Mouse (Mus musculus) bone marrow macrophage, adult 2 months (primary cell): ENCODE results near the gene E2f8.

ENCODE experiments used
- CTCF ChIP-seq: IDR thresholded peaks from 2 replicates; pipeline ENCODE4 v1.5.1; 2012; ENCODE audit warnings: low read depth, mild to moderate bottlenecking, low read length, moderate library complexity
- POLR2A ChIP-seq: IDR thresholded peaks from 2 replicates; pipeline ENCODE4 v1.6.1; 2012; ENCODE audit warnings: mild to moderate bottlenecking, low read depth, low read length, borderline replicate concordance

- no peak for TF ChIP-seq POLR2A
- no peak for TF ChIP-seq CTCF
These were observed 29.8 kb upstream of the E2f8 start for GRCm38 (mm10) chr7:48911146-48911545.
